Mouse (Mus musculus) heart, embryonic 14.5 days (tissue): Measurements from ENCODE around the gene Gle1. TPM values are rescaled to one million over a fixed set of nuclear protein-coding genes. Genes with fewer than 3 reads are reported as not detected.
A peak's percentile ranks its signal among the peaks of the same experiment; 100 is the strongest.
"Not testable (repeated sequence)": the region's sequence is repeated elsewhere in the genome, so short reads cannot be mapped to it uniquely, and the experiment has no call there.

Experiments
- ATAC-seq: fragments of 200-750 bp; cut with Nextera tagmentation; 2 replicates; pipeline ENCODE4 v1.8.0; 2017; ENCODE audit warnings: low read depth, moderate TSS enrichment; ENCODE audit not compliant: insufficient number of reproducible peaks, insufficient read depth, low FRiP score
- H3K27ac ChIP-seq, 2 experiments: fragments of 200-500 bp in 1 of 2; fragments of 300-500 bp in 1 of 2; sonication (generic) in 1 of 2; replicated peaks in 1 of 2; 2 replicates each; pipeline ENCODE4 v1.5.1; 2012 to 2014; ENCODE audit warnings: low read depth in 2 of 2, low read length in 2 of 2, control low read depth in 1 of 2, mild to moderate bottlenecking in 1 of 2, mixed read lengths in 1 of 2; ENCODE audit not compliant: control insufficient read depth in 1 of 2, insufficient read depth in 1 of 2
- H3K27me3 ChIP-seq: fragments of 300-500 bp; sonication (generic); 2 replicates; pipeline ENCODE4 v1.6.1; 2014; ENCODE audit warnings: mild to moderate bottlenecking, low read length, control low read depth; ENCODE audit not compliant: control insufficient read depth, insufficient read depth
- H3K36me3 ChIP-seq: fragments of 300-500 bp; sonication (generic); 2 replicates; pipeline ENCODE4 v1.6.1; 2014; ENCODE audit warnings: mild to moderate bottlenecking, control low read depth, low read length, mixed read lengths; ENCODE audit not compliant: control insufficient read depth, insufficient read depth
- H3K4me1 ChIP-seq, 2 experiments: fragments of 200-500 bp in 1 of 2; fragments of 300-500 bp in 1 of 2; sonication (generic) in 1 of 2; 2 replicates each; pipeline ENCODE4 v1.6.1; 2012 to 2014; ENCODE audit warnings: low read length in 2 of 2, control low read depth in 1 of 2, mixed read lengths in 1 of 2; ENCODE audit not compliant: control insufficient read depth in 2 of 2, insufficient read depth in 2 of 2
- H3K4me2 ChIP-seq: fragments of 300-500 bp; sonication (generic); 2 replicates; pipeline ENCODE4 v1.6.1; 2014; ENCODE audit warnings: mild to moderate bottlenecking, low read length
- H3K4me3 ChIP-seq, 2 experiments: fragments of 200-500 bp in 1 of 2; fragments of 300-500 bp in 1 of 2; sonication (generic) in 1 of 2; 2 replicates each; pipeline ENCODE4 v1.5.1; 2012 to 2014; ENCODE audit warnings: low read length in 2 of 2, mild to moderate bottlenecking in 2 of 2, control low read depth in 1 of 2, low read depth in 1 of 2, moderate library complexity in 1 of 2; ENCODE audit not compliant: control insufficient read depth in 1 of 2, insufficient read depth in 1 of 2
- H3K9ac ChIP-seq: fragments of 300-500 bp; sonication (generic); 2 replicates; pipeline ENCODE4 v1.6.1; 2014; ENCODE audit warnings: mild to moderate bottlenecking, low read length
- H3K9me3 ChIP-seq: fragments of 300-500 bp; sonication (generic); 2 replicates; pipeline ENCODE4 v1.6.1; 2016; ENCODE audit warnings: low read length, control low read depth; ENCODE audit not compliant: control insufficient read depth
- WGBS: fragments of 180-500 bp; shearing (Covaris S2); extraction: QIAGEN DNeasy Blood & Tissue Kit; methylation state at CpG from one replicate; pipeline ENCODE4 v1.1.7; 2014; 5-methylcytosine and 5-hydroxymethylcytosine counted together
- polyA plus RNA-seq: library from polyadenylated mRNA; unstranded; fragments of >200 nt; fragmentation: Nextera tagmentation; extraction: Ambion mirVana; gene quantifications from 2 replicates; pipeline ENCODE4 v1.2.1, GENCODE M21; 2014

The Gle1 gene
- polyA plus RNA-seq: 36.1 and 38.1 TPM in 2 replicates

DNA sequence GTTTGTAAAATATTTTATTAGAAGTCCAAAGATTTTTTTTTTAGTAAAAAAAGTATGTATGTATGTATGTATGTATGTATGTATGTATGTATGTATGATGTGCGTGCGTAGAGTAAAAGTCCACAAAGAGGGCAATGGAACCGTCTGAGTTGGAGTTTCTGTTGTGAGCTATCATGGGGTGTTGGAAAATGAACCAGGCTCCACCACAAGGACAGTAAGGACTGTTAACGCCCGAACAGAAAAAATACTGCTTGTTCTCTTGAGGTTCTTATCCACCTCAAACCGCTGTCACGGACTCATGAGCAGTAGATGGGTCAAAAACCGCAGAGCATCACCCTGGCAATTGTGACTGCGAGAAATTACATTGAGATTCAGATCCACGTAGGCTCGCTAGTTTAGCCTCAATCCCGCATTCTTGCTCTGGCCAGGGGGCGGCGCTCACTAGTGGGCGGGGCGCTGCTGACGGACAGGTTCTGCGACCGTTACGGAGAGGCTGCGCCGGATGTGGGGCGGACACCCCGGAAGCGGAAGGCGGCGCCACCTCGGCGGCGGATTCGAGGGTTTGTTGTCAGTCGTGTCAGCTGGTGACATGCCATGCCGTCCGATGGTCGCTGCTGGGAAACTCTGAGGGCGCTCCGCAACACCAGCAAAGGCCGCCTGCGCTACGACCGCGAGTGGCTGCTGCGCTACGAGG is at the start of gene Gle1:
Gene Gle1 (plus strand): TSS at position 521 of the 694 bp plus-strand sequence.
- peak within 1 kb of the TSS; percentile 79 for H3K4me2 ChIP-seq
- no peaks in the 10 kb centered on the region for H3K9me3 ChIP-seq
- H3K27me3 ChIP-seq: no peaks in the 10 kb centered on the region
- peak; percentile 88 for ATAC-seq
- WGBS: 2% methylated on average over 44 of the region's 44 CpGs
- peak within 1 kb of the TSS; percentile 77 to 87 for H3K27ac ChIP-seq
- H3K36me3 ChIP-seq: peaks cover 50% of the 10 kb centered on the region
- H3K4me3 ChIP-seq: peak within 1 kb of the TSS; percentile 84 to 94
- peak within 1 kb of the TSS; percentile 84 for H3K9ac ChIP-seq
- H3K4me1 ChIP-seq: peaks cover 4 to 6% of the 10 kb centered on the region in 2 experiments; a peak in 2 of 4 replicates

DNA sequence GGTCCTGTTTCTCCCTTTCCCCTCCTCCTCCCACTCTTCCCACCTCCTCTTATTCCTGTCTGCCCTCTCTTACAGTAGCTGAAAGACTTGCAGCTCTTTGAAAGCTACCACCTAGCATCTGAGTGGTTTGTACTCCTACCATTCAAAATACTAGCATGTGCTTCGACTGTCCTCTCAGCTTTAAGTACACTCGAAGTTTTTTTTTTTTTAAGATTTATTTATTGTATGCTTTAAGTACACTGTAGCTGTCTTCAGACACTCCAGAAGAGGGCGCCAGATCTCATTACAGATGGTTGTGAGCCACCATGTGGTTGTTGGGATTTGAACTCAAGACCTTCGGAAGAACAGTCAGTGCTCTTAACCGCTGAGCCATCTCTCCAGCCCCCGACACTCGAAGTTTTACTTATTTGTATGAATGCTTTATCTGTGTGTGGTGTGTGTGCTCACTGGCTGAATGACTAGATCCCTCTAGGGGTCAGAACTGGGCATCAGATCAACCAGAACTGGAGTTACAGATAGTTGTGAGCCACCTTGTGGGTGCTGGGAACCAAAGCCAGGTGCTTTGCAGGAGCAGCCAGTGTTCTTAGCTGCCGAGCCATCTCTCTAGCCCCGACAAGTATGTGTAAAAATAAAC is 48.5 kb upstream of the Gle1 start:
- H3K36me3 ChIP-seq, ATAC-seq, H3K4me3 ChIP-seq, H3K27me3 ChIP-seq, H3K27ac ChIP-seq, H3K4me2 ChIP-seq, H3K9ac ChIP-seq, H3K9me3 ChIP-seq: not testable (repeated sequence)
- WGBS: 77% methylated on average over 9 of the region's 9 CpGs
- peaks cover 12 to 14% of the 10 kb centered on the region in 2 experiments for H3K4me1 ChIP-seq

DNA sequence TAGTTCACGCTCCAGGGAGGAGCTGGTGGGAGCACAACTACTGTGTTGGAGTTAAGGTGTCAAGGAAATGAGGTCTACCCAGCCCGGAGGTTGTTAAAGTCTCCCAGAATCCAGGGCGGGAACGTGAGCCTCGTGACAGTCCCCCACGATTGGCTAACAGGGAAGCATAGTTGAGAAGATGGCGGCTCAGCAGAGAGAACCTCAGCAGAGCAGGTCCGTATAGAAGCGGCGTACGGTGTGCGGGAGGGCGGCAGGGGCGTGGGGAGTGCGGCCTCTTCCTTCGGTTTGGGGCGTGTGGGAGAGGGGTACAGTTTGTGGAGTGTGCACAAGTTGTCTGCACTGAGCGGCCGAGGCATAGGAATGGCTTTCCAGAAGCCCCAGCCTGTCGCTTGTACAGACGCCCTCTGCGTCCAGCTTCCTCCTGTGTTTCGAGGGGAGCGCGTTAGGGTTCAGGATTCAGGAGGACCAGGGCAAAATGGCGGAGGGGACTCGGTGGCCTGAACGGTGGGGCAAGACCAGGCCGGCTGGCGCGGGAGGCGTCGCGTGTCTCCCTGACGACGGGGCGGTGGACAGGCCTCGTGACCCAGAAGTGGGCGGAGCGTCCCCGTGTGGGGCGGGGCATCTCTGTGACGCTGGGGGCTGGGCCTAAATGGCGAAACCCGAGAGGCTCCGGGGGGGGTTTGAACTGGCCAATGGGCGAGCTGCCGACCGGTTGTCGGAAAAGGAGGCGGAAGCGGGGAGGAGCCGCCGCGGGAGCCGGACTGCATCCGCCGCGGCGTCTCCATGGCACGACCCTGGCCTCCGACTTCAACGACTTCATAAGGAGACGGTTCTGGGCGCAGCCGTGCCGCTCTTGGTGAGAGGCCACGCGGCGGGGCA is 45.9 kb upstream of the Gle1 start, which contains the start of gene Odf2:
Gene Odf2 (plus strand): TSS at position 156 of the 879 bp plus-strand sequence.
- peak; percentile 92 for ATAC-seq
- Histone ChIP-seq H3K9ac (peak within 1 kb of the TSS; percentile 84), H3K4me2 (peak within 1 kb of the TSS; percentile 75), H3K27ac (peak within 1 kb of the TSS; percentile 72 to 84), H3K9me3 (no peaks in the 10 kb centered on the region), H3K4me1 (peaks cover 12 to 14% of the 10 kb centered on the region in 2 experiments), H3K36me3 (peaks cover 27% of the 10 kb centered on the region), H3K4me3 (peak within 1 kb of the TSS; percentile 63 to 96), H3K27me3 (no peaks in the 10 kb centered on the region)
- under 1% methylated on average over 51 of the region's 70 CpGs for WGBS

DNA sequence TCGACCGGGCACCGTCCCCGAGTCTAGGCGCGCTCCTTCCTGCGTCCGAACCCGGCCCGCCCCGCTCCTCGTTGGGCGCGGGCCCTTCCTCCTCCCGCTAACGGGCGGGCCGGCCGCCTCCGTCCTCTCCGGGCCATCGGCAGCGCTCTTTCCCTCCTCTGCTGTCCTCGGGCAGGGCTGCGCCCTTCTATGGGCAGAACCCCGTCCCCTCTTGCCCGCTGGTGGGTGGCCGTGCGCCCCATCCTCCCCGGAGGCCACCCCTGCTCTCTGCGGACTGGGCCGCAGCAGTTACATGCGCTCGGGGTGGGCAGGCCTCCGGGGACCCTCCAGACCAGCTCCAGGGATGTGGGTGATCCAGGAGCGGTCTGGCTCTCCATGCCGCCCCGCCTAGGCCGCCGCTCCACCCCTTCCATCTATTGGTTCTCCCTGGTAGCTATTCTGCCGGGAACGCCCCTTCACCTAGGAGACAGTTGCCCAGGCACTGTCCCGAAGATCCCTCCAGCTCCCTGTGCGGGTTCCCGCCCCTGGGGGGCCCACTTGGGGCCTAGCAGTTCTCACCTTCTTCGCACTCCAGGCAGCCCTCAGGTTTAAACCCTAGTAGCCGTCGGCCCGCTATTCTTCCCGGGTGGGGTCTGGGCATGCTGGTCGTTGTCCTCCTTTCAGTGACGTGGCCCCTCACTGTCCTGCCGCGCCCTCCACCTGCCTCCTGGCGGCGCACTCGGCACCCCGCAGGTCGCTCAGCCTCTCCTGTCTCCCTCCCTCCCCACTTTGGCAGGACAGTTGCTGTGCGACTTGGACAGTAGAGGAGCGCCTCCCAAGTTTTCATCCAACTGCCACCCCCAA is 45.0 kb upstream of the Gle1 start:
- under 1% methylated on average over 54 of the region's 61 CpGs for WGBS
- ATAC-seq: peak; percentile 83
- Histone ChIP-seq H3K4me2 (peak overlapping the region; percentile 75), H3K27ac (peak overlapping the region; percentile 72 to 84), H3K9ac (peak overlapping the region; percentile 84), H3K4me3 (peak overlapping the region; percentile 63 to 96), H3K36me3 (peaks cover 37% of the 10 kb centered on the region), H3K27me3 (no peaks in the 10 kb centered on the region), H3K4me1 (peaks cover 12 to 14% of the 10 kb centered on the region in 2 experiments), H3K9me3 (no peaks in the 10 kb centered on the region)

DNA sequence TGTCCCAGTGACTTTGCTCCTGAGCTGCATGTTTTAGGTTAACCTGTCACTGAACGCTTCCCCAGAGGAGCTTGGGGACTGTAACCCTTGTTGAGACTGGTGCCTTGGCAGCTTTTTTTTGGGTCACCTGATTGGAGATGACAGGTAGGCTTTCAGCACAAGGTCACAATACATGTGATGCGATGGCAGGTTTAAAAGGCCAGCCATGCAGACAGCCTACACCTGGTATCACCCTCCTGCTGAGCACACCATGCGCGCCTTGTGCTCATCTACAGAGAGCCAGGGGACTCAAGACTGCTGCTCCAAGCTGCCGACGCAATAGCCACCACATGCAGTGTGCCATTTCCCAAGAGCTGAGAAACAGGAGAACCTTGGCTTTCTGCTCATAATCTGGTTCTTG is 43.5 kb upstream of the Gle1 start:
- Histone ChIP-seq H3K9ac (no peak overlapping the region), H3K27ac (no peak overlapping the region), H3K4me3 (no peak overlapping the region), H3K9me3 (no peaks in the 10 kb centered on the region), H3K27me3 (no peaks in the 10 kb centered on the region), H3K4me2 (no peak overlapping the region), H3K4me1 (peaks cover 12 to 14% of the 10 kb centered on the region in 2 experiments), H3K36me3 (peaks cover 52% of the 10 kb centered on the region)
- WGBS: 92% methylated on average over 6 of the region's 6 CpGs
- ATAC-seq: no peak

DNA sequence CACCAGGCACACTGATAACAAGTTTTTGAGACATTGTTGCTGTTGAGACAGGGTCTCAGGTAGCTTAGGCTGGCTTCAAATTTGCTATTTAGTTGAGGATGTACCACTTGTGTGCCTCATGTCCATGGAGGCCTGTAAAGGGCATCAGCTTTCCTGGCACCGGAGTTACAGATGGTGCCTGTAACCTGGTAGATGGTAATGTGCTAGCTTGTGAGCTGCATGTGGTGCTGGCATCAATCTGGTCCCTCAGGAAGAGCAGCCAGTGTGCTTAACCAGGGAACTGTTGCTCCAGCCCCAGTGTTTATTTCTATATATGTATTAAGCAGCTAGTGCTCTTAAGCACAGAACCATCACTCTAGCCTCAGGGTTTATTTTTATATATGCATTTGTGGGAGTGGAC is 39.2 kb upstream of the Gle1 start:
- 97% methylated on average over 1 of the region's 1 CpGs for WGBS

More for the DNA sequence above, 39.2 kb upstream of the Gle1 start:
- Histone ChIP-seq H3K4me3 (no peak overlapping the region), H3K27ac (no peak overlapping the region), H3K9ac (no peak overlapping the region), H3K4me1 (peaks cover 1 to 4% of the 10 kb centered on the region in 2 experiments), H3K9me3 (no peaks in the 10 kb centered on the region), H3K36me3 (peaks cover 95% of the 10 kb centered on the region), H3K27me3 (no peaks in the 10 kb centered on the region), H3K4me2 (no peak overlapping the region)
- no peak for ATAC-seq
